Mouse (Mus musculus): ENCODE data around the gene Ints2. TPM values are rescaled to one million over a fixed set of nuclear protein-coding genes. Genes with fewer than 3 reads are reported as not detected.

Gene Ints2
- total and polyA plus RNA-seq, 3 experiments: 3.2 to 7.5 (median 5.2) TPM

DNA sequence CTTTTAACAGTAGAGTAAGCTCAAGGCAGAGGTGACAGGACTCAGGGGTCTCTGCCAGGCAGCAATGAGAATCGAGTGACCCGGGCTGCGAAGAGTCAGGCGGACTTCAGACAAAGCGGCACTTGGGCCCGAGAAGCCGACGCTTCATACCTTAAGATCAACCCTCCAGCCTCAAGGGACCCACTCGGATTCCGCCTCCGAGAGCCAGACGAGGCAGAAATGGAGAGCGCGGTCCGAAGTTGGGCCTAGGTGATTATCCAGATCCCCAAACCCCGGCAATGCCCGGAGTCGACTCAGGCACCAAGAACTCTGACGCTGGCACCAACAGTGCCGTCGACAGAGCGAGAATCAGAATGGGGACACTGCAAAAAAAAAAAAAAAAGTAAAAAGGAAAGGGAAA is 321 bp downstream of the Ints2 start:
- TF ChIP-seq POLR2A (IDR thresholded peaks at IDR 0.05; ENCODE audit: insufficient read depth, low read depth, low read length) (no peak), EP300 (IDR thresholded peaks at IDR 0.05; ENCODE audit: insufficient read depth, low read depth, low read length) (no peak), CTCF (IDR thresholded peaks at IDR 0.05) (no peak)
- no peak for DNase-seq

DNA sequence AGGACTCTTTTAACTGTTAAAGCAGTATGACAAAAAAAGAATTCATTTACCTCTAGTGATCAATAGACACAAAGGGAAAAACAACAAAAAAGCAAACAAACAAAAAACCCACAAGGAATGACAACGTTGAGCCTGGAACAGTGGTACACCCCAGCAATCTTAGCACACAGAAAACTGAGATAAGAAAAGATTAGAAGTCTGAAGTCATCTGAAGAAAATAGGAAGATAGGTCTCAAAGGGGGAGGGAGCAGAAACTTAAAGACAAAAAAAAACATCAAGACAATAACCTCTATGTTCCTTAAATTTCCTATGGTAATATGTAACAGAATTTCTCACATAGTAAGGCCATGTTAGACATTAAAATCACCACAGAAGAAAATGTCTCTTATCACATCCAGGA is 4.0 kb downstream of the Ints2 start:
- Histone ChIP-seq H3K27ac (no peak overlapping the region), H3K9ac (ENCODE audit: low read depth, low read length) (no peak overlapping the region), H3K4me3 (no peak overlapping the region), H3K4me1 (ENCODE audit: control insufficient read depth, insufficient read depth, low read length) (peaks cover 1% of the 10 kb centered on the region; the same call in 1 of the 2 replicates), H3K27me3 (ENCODE audit: control insufficient read depth, insufficient read depth, low read length) (no peaks in the 10 kb centered on the region), H3K79me2 (replicated peaks; ENCODE audit: control insufficient read depth, insufficient read depth, low read length) (no peaks in the 10 kb centered on the region), H3K36me3 (ENCODE audit: control insufficient read depth, insufficient read depth, low read length) (no peaks in the 10 kb centered on the region)
- WGBS: 33% methylated on average over 1 of the region's 1 CpGs
- TF ChIP-seq POLR2A (IDR thresholded peaks at IDR 0.05; ENCODE audit: insufficient read depth, low read depth, low read length): no peak
- TF ChIP-seq CTCF (IDR thresholded peaks at IDR 0.05): no peak
- TF ChIP-seq EP300 (IDR thresholded peaks at IDR 0.05; ENCODE audit: insufficient read depth, low read depth, low read length): no peak
- intact Hi-C loops (cut with DNase I): no loop called here
- DNase-seq: no peak

More for the DNA sequence above, 321 bp downstream of the Ints2 start:
- H3K79me2 ChIP-seq (replicated peaks; ENCODE audit: control insufficient read depth, insufficient read depth, low read length): no peaks in the 10 kb centered on the region
- no peaks in the 10 kb centered on the region for H3K27me3 ChIP-seq (ENCODE audit: control insufficient read depth, insufficient read depth, low read length)
- WGBS: under 1% methylated on average over 22 of the region's 22 CpGs
- peak overlapping the region; percentile 89 for H3K27ac ChIP-seq
- peak overlapping the region; percentile 67 for H3K4me3 ChIP-seq
- H3K4me1 ChIP-seq (ENCODE audit: control insufficient read depth, insufficient read depth, low read length): peaks cover 1% of the 10 kb centered on the region; the same call in 1 of the 2 replicates
- no peaks in the 10 kb centered on the region for H3K36me3 ChIP-seq (ENCODE audit: control insufficient read depth, insufficient read depth, low read length)
- intact Hi-C loops (cut with DNase I): loop anchor here (1.0 to 5.0 kb wide), 2 partner anchors 55 to 101 kb away; partner anchors contain the start of gene Brip1
- peak overlapping the region; percentile 71 for H3K9ac ChIP-seq (ENCODE audit: low read depth, low read length)

- no peaks in the 10 kb centered on the region for H3K79me2 ChIP-seq (replicated peaks; ENCODE audit: control insufficient read depth, insufficient read depth, low read length)
- no peaks in the 10 kb centered on the region for H3K27me3 ChIP-seq (ENCODE audit: control insufficient read depth, insufficient read depth, low read length)
- H3K36me3 ChIP-seq (ENCODE audit: control insufficient read depth, insufficient read depth, low read length): no peaks in the 10 kb centered on the region
- H3K9ac ChIP-seq (ENCODE audit: low read depth, low read length): no peak overlapping the region
- no peak overlapping the region for H3K4me3 ChIP-seq
- intact Hi-C loops (cut with DNase I): no loop called here
- H3K4me1 ChIP-seq (ENCODE audit: control insufficient read depth, insufficient read depth, low read length): no peaks in the 10 kb centered on the region
- 86% methylated on average over 4 of the region's 4 CpGs for WGBS
- no peak for DNase-seq
- H3K27ac ChIP-seq: no peak overlapping the region
- no peak for TF ChIP-seq CTCF (IDR thresholded peaks at IDR 0.05)
- no peak for TF ChIP-seq POLR2A (IDR thresholded peaks at IDR 0.05; ENCODE audit: insufficient read depth, low read depth, low read length)
- TF ChIP-seq EP300 (IDR thresholded peaks at IDR 0.05; ENCODE audit: insufficient read depth, low read depth, low read length): no peak
Measured at GRCm38 (mm10) chr11:86232446-86232845, 24.9 kb downstream of the Ints2 start.

DNA sequence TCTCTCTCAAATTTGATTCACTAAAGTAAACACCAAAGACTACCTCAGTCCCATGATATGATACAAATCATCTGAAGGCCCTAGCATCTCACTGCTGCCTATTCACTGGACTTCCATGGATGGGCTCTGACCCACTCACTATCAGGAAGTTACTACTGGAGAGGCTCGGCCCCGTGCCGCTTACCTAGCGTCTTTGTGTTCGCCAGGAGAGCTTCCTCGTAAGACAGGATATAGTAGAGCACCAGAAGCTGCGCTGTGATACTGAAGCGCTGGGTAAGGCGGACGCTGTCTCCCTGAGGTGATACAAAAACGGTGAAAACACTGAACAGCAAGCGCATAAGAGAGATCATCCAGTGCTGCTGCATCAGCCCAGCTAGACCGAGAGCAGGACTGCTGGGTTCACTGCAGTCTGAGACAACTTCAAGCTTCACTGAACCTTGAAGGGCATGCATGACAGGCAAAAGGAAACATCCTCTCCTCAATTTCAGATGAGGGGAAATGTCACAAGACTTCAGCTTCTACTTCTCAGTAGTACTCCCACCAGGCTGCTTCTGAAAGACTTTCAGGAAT is 25.5 kb downstream of the Ints2 start:
- Histone ChIP-seq H3K4me3 (no peak overlapping the region), H3K27me3 (ENCODE audit: control insufficient read depth, insufficient read depth, low read length) (no peaks in the 10 kb centered on the region), H3K4me1 (ENCODE audit: control insufficient read depth, insufficient read depth, low read length) (no peaks in the 10 kb centered on the region), H3K36me3 (ENCODE audit: control insufficient read depth, insufficient read depth, low read length) (no peaks in the 10 kb centered on the region), H3K9ac (ENCODE audit: low read depth, low read length) (no peak overlapping the region), H3K27ac (no peak overlapping the region), H3K79me2 (replicated peaks; ENCODE audit: control insufficient read depth, insufficient read depth, low read length) (no peaks in the 10 kb centered on the region)
- intact Hi-C loops (cut with DNase I): no loop called here
- no peak for TF ChIP-seq EP300 (IDR thresholded peaks at IDR 0.05; ENCODE audit: insufficient read depth, low read depth, low read length)
- DNase-seq: no peak
- 97% methylated on average over 13 of the region's 13 CpGs for WGBS

- Histone ChIP-seq H3K4me1 (ENCODE audit: control insufficient read depth, insufficient read depth, low read length) (no peaks in the 10 kb centered on the region; the same call in 1 of the 2 replicates), H3K4me3 (no peak overlapping the region), H3K27ac (no peak overlapping the region), H3K79me2 (replicated peaks; ENCODE audit: control insufficient read depth, insufficient read depth, low read length) (no peaks in the 10 kb centered on the region), H3K9ac (ENCODE audit: low read depth, low read length) (no peak overlapping the region), H3K36me3 (ENCODE audit: control insufficient read depth, insufficient read depth, low read length) (no peaks in the 10 kb centered on the region), H3K27me3 (ENCODE audit: control insufficient read depth, insufficient read depth, low read length) (no peaks in the 10 kb centered on the region)
- DNase-seq: no peak
- TF ChIP-seq POLR2A (IDR thresholded peaks at IDR 0.05; ENCODE audit: insufficient read depth, low read depth, low read length): no peak
- TF ChIP-seq EP300 (IDR thresholded peaks at IDR 0.05; ENCODE audit: insufficient read depth, low read depth, low read length): no peak
- TF ChIP-seq CTCF (IDR thresholded peaks at IDR 0.05): no peak
- intact Hi-C loops (cut with DNase I): no loop called here
- WGBS: 86% methylated on average over 8 of the region's 8 CpGs
Measured at GRCm38 (mm10) chr11:86226646-86227180, 30.7 kb downstream of the Ints2 start.

DNA sequence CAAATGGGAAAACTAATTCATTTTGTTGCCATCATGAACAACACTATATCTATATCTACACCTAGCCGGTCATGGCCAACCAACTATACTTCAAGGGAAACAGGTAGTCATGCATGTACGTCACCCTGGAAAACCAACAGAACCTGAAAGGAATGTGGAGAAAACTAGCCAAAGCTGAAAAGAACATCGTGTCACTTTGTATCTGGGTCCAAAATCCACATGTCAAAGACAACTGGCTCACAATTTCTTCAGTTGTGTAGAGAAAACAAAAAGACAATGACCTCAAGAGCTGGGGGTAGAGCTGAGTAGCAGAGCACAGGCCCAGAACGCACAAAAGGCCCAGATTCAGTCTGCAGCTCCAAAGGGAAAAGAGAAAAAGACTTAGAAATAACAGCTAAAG is 31.6 kb downstream of the Ints2 start:
- H3K4me1 ChIP-seq (ENCODE audit: control insufficient read depth, insufficient read depth, low read length): no peaks in the 10 kb centered on the region; the same call in 1 of the 2 replicates
- H3K79me2 ChIP-seq (replicated peaks; ENCODE audit: control insufficient read depth, insufficient read depth, low read length): no peaks in the 10 kb centered on the region
- no peaks in the 10 kb centered on the region for H3K27me3 ChIP-seq (ENCODE audit: control insufficient read depth, insufficient read depth, low read length)
- H3K9ac ChIP-seq (ENCODE audit: low read depth, low read length): no peak overlapping the region
- TF ChIP-seq CTCF (IDR thresholded peaks at IDR 0.05) (no peak), EP300 (IDR thresholded peaks at IDR 0.05; ENCODE audit: insufficient read depth, low read depth, low read length) (no peak), POLR2A (IDR thresholded peaks at IDR 0.05; ENCODE audit: insufficient read depth, low read depth, low read length) (no peak)
- 85% methylated on average over 4 of the region's 4 CpGs for WGBS
- H3K4me3 ChIP-seq: no peak overlapping the region
- intact Hi-C loops (cut with DNase I): no loop called here
- DNase-seq: no peak
- H3K36me3 ChIP-seq (ENCODE audit: control insufficient read depth, insufficient read depth, low read length): no peaks in the 10 kb centered on the region
- H3K27ac ChIP-seq: no peak overlapping the region
